Mouse (Mus musculus) C2C12 (cell line): Measurements from ENCODE around the gene Hnrnpu.

Source experiments
- CTCF ChIP-seq: IDR thresholded peaks from one replicate; pipeline ENCODE4 v1.5.1; 2011; ENCODE audit not compliant: control insufficient read depth, insufficient read depth, insufficient read length
- MAX ChIP-seq: IDR thresholded peaks from one replicate; pipeline ENCODE4 v1.6.1; 2011; ENCODE audit warnings: mild to moderate bottlenecking, control low read depth
- MYOG ChIP-seq: IDR thresholded peaks from one replicate; pipeline ENCODE4 v1.6.1; 2011; ENCODE audit not compliant: control insufficient read depth, insufficient read length; ENCODE audit errors: extremely low read depth
- USF1 ChIP-seq: IDR thresholded peaks from one replicate; pipeline ENCODE4 v1.6.1; 2011; ENCODE audit warnings: low read depth, mild to moderate bottlenecking, control low read depth, moderate library complexity

GRCm38 (mm10) chr1:178365171-178365570 lies 27.6 kb upstream of the Hnrnpu start:
- no peak for TF ChIP-seq MAX
- TF ChIP-seq CTCF: no peak
- no peak for TF ChIP-seq MYOG
- TF ChIP-seq USF1: no peak
